Mouse (Mus musculus) thymus, postnatal 0 days (tissue): Measurements from ENCODE around the gene Vcl. TPM values are rescaled to one million over a fixed set of nuclear protein-coding genes. Genes with fewer than 3 reads are reported as not detected.

Source experiments
- DNase-seq: peaks from one replicate; pipeline ENCODE4 v3.0.0-alpha.2; 2015; ENCODE audit warnings: low spot score
- polyA plus RNA-seq: library from polyadenylated mRNA; unstranded; fragments of >200 nt; fragmentation: Nextera tagmentation; extraction: Ambion mirVana; gene quantifications from 2 replicates; pipeline ENCODE4 v1.2.1, GENCODE M21; 2015

Vcl gene
- polyA plus RNA-seq, 1 experiment from 2014 or later = 6.6 TPM

GRCm38 (mm10) chr14:20938424-20938823, 9.2 kb downstream of the Vcl start:
- DNase-seq = no peak

GRCm38 (mm10) chr14:20938860-20939259, 9.7 kb downstream of the Vcl start:
- no peak for DNase-seq

- no peak for DNase-seq
These were observed 16.1 kb downstream of the Vcl start for GRCm38 (mm10) chr14:20945296-20945695.

- no peak for DNase-seq
These were observed 26.8 kb downstream of the Vcl start for GRCm38 (mm10) chr14:20956021-20956420.

- DNase-seq = no peak
These were observed 29.8 kb downstream of the Vcl start for GRCm38 (mm10) chr14:20958971-20959370.

DNA sequence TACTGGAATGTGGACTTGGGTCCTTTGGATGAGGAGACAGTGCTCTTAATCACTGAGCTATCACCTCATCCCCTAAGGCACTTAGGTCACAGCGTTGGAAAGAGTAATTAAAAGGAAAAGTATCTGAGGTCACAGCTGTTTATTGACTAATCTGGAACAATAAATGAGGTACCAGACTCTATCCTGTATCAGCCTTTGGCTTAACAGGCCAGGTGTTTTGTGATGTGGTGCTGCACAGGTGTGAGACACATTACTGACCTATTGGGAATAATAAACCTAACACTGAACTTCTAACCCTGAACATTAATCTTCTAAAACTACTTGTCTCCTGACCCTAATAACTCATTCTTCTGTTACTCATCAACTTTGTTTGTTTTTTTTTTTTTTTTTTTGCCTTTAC, 33.3 kb downstream of the Vcl start:
- DNase-seq = no peak

GRCm38 (mm10) chr14:20962906-20963305, 33.7 kb downstream of the Vcl start:
- DNase-seq = no peak

GRCm38 (mm10) chr14:20963863-20964262, 34.7 kb downstream of the Vcl start:
- DNase-seq = no peak

DNA sequence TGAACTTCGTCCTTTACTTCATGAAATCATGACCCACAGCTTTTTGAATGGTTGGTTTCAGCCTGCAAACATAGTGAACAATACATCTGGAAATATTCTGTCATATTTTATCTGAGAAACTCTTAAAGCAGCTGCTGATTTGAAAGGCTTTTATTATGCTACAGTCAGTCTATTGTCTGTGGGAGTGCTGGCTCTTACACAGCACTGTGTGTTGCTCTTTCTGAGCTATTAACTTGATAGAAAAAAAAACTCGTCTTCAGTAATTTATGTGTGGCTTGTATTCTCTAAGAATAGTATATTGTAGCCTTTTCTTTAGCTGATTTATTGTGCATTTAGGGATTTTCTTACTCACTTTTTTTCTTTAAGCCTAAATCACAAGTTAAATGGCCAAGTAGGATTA, 35.1 kb downstream of the Vcl start:
- no peak for DNase-seq

DNA sequence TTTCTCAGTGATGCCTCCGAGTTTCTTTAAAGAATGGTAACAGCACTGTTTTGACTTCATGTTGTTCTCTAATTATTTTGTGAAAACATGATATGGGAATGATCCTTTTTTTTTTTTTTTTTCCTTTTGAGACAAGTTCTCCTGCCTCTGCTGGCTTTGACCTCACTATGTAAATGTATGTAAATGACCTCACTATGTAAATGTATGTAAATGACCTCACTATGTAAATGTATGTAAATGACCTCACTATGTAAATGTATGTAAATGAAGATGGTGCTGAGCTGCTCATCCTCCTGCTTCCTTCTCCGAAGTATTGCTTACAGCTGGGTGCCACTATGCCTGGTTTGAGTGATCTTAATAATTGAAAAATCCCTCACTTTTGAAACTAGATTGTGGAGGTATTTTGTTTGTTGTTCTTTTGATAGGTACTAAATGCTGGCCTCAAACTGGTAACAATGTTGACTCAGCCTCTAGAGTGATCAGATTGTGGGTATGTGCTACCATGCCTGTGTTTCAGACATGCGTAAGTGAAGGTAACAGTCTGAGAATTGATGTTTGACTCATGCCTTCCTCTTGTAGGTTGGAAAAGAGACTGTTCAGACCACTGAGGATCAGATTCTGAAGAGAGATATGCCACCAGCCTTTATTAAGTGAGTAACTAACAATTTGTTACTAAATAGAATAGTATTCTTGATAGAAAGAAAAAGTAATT, 37.9 kb downstream of the Vcl start:
- DNase-seq = no peak

DNA sequence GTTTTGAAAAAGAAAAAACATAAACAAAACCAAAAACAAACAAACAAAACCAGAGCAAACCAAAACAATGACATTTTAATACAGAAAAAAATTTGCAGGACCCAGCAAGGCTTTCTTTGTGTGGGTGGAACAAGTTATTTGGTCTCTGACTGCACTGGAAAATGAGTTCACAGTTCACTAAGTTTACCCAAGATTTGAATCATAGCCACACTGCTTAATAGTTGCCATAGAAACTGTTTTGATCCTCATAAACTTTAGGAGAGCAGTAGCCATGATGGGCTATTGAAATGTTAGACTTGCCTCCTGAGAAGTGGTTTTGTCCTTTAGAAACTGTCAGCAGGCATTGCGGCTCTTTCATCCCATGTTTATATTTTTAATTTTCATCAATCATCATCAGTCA, 39.9 kb downstream of the Vcl start:
- DNase-seq = no peak

- no peak for DNase-seq
These were observed 41.2 kb downstream of the Vcl start for GRCm38 (mm10) chr14:20970389-20970788.

DNA sequence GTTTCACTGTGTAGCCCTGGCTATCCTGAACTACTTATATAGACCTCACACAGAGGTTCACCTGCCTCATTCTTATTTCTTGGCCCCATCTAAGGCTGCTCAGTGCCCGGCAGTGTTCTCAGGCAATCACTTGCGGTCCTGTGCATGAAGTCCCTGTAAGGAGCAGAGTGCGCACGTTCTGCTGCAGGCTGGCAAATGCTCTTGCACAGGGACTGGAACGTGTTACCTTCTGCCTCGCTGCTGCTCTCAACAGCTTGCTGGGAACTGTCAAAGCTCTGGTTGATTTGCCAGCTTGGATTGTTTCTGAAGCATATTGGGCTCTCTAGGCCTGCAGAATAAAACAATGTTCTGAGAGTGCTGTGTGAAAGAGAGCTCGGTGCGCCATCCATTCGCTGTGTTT, 41.7 kb downstream of the Vcl start:
- DNase-seq = no peak

GRCm38 (mm10) chr14:20973821-20974220, 44.6 kb downstream of the Vcl start:
- DNase-seq = no peak

DNA sequence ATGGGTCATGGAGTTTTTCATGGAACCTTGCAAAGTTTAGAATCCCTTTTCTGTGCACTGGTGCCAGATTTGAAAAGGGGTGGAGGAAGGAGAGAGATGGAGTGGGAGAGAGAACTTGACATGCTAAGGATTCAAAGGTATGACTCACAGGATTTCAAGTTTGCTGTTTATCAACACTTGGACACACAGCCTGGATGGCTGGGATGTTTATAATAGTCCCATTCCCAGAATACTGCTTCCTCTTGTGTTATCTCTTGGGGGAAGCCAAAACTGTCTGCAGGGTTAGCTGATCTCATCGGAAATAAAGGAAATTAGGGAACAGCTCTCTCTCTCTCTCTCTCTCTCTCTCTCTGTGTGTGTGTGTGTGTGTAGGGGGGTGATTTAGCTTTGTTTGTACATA, 47.5 kb downstream of the Vcl start:
- no peak for DNase-seq

DNA sequence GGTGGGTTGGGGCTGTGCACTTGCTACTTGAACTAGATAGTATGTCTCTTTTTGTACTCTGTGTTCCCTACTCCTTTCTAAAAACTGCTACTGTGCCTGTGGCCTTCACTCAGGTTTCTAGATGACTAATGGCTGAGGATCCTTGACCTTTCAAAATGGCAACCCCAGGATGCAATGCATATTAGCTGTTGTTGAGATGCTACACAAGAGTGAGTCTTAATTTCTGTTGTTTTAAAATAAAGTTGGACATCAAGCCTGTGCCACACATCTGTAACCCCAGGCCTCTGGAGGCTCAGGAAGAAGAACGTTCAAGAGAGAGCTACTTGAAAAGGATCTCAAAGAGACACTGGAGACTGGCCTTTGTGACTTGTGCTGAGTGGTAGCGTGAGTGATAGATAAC, 48.5 kb downstream of the Vcl start:
- no peak for DNase-seq

GRCm38 (mm10) chr14:20983832-20984231, 54.6 kb downstream of the Vcl start:
- DNase-seq = no peak

GRCm38 (mm10) chr14:20985482-20985881, 56.3 kb downstream of the Vcl start:
- DNase-seq = no peak

DNA sequence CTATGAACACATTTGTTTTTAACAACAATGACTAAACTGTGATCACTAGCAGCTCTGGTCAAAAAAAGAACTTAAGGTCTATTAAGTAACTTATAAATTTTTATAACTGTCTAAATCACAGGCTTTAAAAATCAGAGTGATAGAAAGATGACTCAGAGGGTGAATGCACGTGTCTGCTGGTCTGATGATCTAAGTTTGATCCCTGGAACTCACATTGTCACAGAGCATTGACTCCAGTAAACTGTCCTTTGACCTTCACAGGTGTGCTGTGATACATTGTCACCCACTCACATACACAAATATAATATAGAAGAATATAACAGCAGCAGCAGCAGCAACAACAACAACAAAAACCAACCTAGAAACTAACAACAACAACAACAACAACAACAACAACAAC, 62.3 kb downstream of the Vcl start:
- no peak for DNase-seq

DNA sequence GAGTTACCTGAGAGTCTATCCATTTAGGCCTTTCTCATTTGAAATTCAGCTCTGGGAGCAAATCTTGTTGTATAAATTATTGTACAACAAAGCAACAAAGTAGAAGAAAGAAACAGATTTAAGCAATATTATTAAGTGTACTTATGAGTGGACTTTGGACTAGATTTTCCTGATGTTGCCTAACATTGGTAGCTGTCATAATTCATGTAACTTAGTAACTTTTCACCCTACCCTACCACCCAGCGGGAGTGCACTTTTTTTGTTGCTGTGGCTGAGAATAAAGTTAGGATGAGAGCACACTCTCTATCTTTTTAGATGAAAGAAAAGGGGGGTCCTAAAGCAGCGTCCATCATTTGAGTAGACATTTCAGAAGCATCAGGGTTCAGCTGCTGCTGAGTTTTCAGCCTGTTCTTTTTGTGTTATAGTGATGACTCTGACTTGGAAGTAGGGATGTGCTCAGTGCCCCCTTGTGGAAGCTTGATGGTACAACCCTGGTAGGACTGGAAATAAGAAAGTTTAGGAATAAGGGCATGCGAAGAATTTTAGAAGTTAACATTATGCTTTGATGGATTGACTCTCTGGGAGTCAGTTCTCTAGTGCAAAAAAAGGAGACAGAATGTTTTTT, 64.0 kb downstream of the Vcl start:
- DNase-seq = peak; percentile 48

- no peak for DNase-seq
These were observed 65.3 kb downstream of the Vcl start for GRCm38 (mm10) chr14:20994475-20994874.

GRCm38 (mm10) chr14:20995497-20995896, 66.3 kb downstream of the Vcl start:
- no peak for DNase-seq

DNA sequence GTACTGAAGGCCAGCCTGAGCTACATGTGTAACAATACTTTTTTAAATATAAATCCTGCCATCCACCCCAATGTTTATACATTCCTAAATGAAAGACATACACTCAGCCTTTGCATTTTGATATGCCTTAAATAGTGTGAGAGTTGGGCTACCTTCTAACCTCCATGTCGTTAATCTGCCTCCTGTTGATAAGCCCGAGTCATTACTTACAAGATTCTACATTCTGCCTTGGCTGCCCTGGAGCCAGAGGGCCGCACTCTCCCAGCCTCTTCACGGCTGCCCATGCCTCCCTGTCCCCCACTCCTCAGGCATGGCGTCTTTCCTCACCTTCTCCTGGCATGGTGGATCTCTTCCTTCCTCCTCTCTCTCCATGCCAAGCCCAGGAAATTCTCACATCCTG, 67.2 kb downstream of the Vcl start:
- DNase-seq = no peak
